Mouse (Mus musculus) brain, embryonic 14.5 days (tissue): ENCODE results near the gene Kifc1.

ENCODE experiments used
- CTCF ChIP-seq: fragments of 200-500 bp; IDR thresholded peaks from 2 replicates; pipeline ENCODE4 v1.5.1; 2012; ENCODE audit warnings: inconsistent platforms, mild to moderate bottlenecking, moderate library complexity, borderline replicate concordance; ENCODE audit not compliant: insufficient read depth, insufficient read length; ENCODE audit errors: extremely low read depth
- POLR2A ChIP-seq: fragments of 200-500 bp; IDR thresholded peaks from 2 replicates; pipeline ENCODE4 v1.6.1; 2012; ENCODE audit warnings: mild to moderate bottlenecking, inconsistent platforms, borderline replicate concordance; ENCODE audit not compliant: poor library complexity, insufficient read depth, insufficient read length, severe bottlenecking; ENCODE audit errors: extremely low read depth

GRCm38 (mm10) chr17:33865330-33866030 lies 25.0 kb downstream of the Kifc1 start:
- no peak for TF ChIP-seq POLR2A
- no peak for TF ChIP-seq CTCF
